Mouse (Mus musculus) spleen, adult 18-20 months (tissue): ENCODE results near the gene Evl.
"Not testable (repeated sequence)": the region's sequence is repeated elsewhere in the genome, so short reads cannot be mapped to it uniquely, and the experiment has no call there.

Experiments
- DNase-seq, 2 experiments: peaks; one replicate each; pipeline ENCODE4 v3.0.0; 2022; ENCODE audit warnings: mixed read lengths in 2 of 2

Evl gene

GRCm38 (mm10) chr12:108554120-108554841 lies at the start of gene Evl:
Gene Evl (plus strand): TSS chr12:108554720.
- peak; percentile 31 to 45 for DNase-seq

- no peak for DNase-seq
Measured at GRCm38 (mm10) chr12:108505846-108506245, 48.7 kb upstream of the Evl start.

GRCm38 (mm10) chr12:108507046-108507445 lies 47.5 kb upstream of the Evl start:
- not testable (repeated sequence) for DNase-seq

- DNase-seq, result no peak
Measured at GRCm38 (mm10) chr12:108510571-108510970, 43.9 kb upstream of the Evl start.

- DNase-seq, result no peak
Measured at GRCm38 (mm10) chr12:108511009-108511408, 43.5 kb upstream of the Evl start.

- DNase-seq, result no peak
Measured at GRCm38 (mm10) chr12:108515464-108515863, 39.1 kb upstream of the Evl start.

- DNase-seq, result no peak
Measured at GRCm38 (mm10) chr12:108519374-108519773, 35.1 kb upstream of the Evl start.

GRCm38 (mm10) chr12:108529214-108529613 lies 25.3 kb upstream of the Evl start:
- peak in 1 of 2 experiments; percentile 28 for DNase-seq

- no peak for DNase-seq
Measured at GRCm38 (mm10) chr12:108534484-108534883, 20.0 kb upstream of the Evl start.

- no peak for DNase-seq
Measured at GRCm38 (mm10) chr12:108536461-108536860, 18.1 kb upstream of the Evl start.

- DNase-seq, result peak in 1 of 2 experiments; percentile 16
Measured at GRCm38 (mm10) chr12:108541088-108541487, 13.4 kb upstream of the Evl start.

GRCm38 (mm10) chr12:108546508-108547153 lies 7.9 kb upstream of the Evl start:
- DNase-seq, result no peak

GRCm38 (mm10) chr12:108547251-108547875 lies 7.2 kb upstream of the Evl start:
- DNase-seq, result no peak

GRCm38 (mm10) chr12:108551731-108552130 lies 2.8 kb upstream of the Evl start:
- no peak for DNase-seq

GRCm38 (mm10) chr12:108553079-108553478 lies 1.4 kb upstream of the Evl start:
- no peak for DNase-seq

GRCm38 (mm10) chr12:108554861-108555556 lies 489 bp downstream of the Evl start:
- peak in 1 of 2 experiments; percentile 12 for DNase-seq

- DNase-seq, result no peak
Measured at GRCm38 (mm10) chr12:108558194-108558593, 3.7 kb downstream of the Evl start.

GRCm38 (mm10) chr12:108563238-108563637 lies 8.7 kb downstream of the Evl start:
- DNase-seq, result no peak

- no peak for DNase-seq
Measured at GRCm38 (mm10) chr12:108564910-108565506, 10.5 kb downstream of the Evl start.

GRCm38 (mm10) chr12:108579156-108579871 lies 24.8 kb downstream of the Evl start:
- DNase-seq, result no peak

- DNase-seq, result no peak
Measured at GRCm38 (mm10) chr12:108583775-108584174, 29.3 kb downstream of the Evl start.

- no peak for DNase-seq
Measured at GRCm38 (mm10) chr12:108590131-108590530, 35.6 kb downstream of the Evl start.
